Mouse (Mus musculus) midbrain, embryonic 15.5 days (tissue): Measurements from ENCODE around the gene Treh. TPM values are rescaled to one million over a fixed set of nuclear protein-coding genes. Genes with fewer than 3 reads are reported as not detected.

Experiments used
- ATAC-seq: fragments of 200-750 bp; cut with Nextera tagmentation; replicated peaks from 2 replicates; pipeline ENCODE4 v1.8.0; 2017; ENCODE audit warnings: moderate TSS enrichment
- H3K27ac ChIP-seq: fragments of 300-500 bp; sonication (generic); 2 replicates; pipeline ENCODE4 v1.5.1; 2015; ENCODE audit warnings: mild to moderate bottlenecking, inconsistent platforms
- H3K27me3 ChIP-seq: fragments of 300-500 bp; sonication (generic); replicated peaks from 2 replicates; pipeline ENCODE4 v1.6.1; 2015; ENCODE audit warnings: inconsistent platforms
- H3K36me3 ChIP-seq: fragments of 300-500 bp; sonication (generic); replicated peaks from 2 replicates; pipeline ENCODE4 v1.6.1; 2015; ENCODE audit warnings: inconsistent platforms
- H3K4me1 ChIP-seq: fragments of 300-500 bp; sonication (generic); 2 replicates; pipeline ENCODE4 v1.6.1; 2015; ENCODE audit warnings: inconsistent platforms
- H3K4me2 ChIP-seq: fragments of 300-500 bp; sonication (generic); 2 replicates; pipeline ENCODE4 v1.6.1; 2015; ENCODE audit warnings: inconsistent platforms, mild to moderate bottlenecking, moderate library complexity
- H3K4me3 ChIP-seq: fragments of 300-500 bp; sonication (generic); 2 replicates; pipeline ENCODE4 v1.5.1; 2015; ENCODE audit warnings: mild to moderate bottlenecking, inconsistent platforms
- H3K9ac ChIP-seq: fragments of 300-500 bp; sonication (generic); 2 replicates; pipeline ENCODE4 v1.6.1; 2015; ENCODE audit warnings: mild to moderate bottlenecking, inconsistent platforms
- H3K9me3 ChIP-seq: fragments of 300-500 bp; sonication (generic); 2 replicates; pipeline ENCODE4 v1.6.1; 2016; ENCODE audit warnings: inconsistent platforms
- WGBS: fragments of 180-500 bp; shearing (Covaris S2); methylation state at CpG from one replicate; pipeline ENCODE4 v1.1.7; 2015; ENCODE audit warnings: mixed read lengths; 5-methylcytosine and 5-hydroxymethylcytosine counted together
- polyA plus RNA-seq: library from polyadenylated mRNA; unstranded; fragments of >200 nt; fragmentation: Nextera tagmentation; extraction: Ambion mirVana; gene quantifications from 2 replicates; pipeline ENCODE4 v1.2.1, GENCODE M21; 2015

Gene Treh
- polyA plus RNA-seq, 1 experiment from 2014 or later, result not detected

DNA sequence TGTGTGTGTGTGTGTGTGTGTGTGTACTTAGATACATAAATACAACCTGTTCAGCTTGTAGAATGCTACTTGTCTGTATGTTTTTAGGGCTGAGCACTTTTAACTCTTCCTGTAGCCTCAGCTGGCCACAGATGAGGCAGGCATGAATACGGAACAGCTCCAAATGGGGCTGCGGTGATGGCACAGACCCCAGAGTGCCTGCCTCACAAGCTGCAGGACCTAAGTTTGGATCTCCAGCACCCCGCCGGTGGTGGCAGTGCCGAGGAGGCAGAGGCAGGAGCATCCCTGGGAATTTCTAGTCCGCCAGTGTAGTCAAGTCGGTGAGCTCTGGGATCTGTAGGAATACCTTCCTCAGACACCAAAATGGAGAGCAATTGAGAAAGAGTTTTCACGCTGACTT, 26.0 kb upstream of the Treh start:
- Histone ChIP-seq H3K36me3 (no peaks in the 10 kb centered on the region), H3K9me3 (no peaks in the 10 kb centered on the region), H3K27ac (no peak overlapping the region), H3K9ac (no peak overlapping the region), H3K27me3 (no peaks in the 10 kb centered on the region), H3K4me1 (no peaks in the 10 kb centered on the region), H3K4me3 (no peak overlapping the region), H3K4me2 (no peak overlapping the region)
- 92% methylated on average over 8 of the region's 8 CpGs for WGBS
- ATAC-seq, result no peak

GRCm38 (mm10) chr9:44647656-44648055, 25.4 kb upstream of the Treh start:
- ATAC-seq, result no peak
- Histone ChIP-seq H3K9ac (no peak overlapping the region), H3K9me3 (no peaks in the 10 kb centered on the region), H3K27me3 (no peaks in the 10 kb centered on the region), H3K27ac (no peak overlapping the region), H3K4me3 (no peak overlapping the region), H3K4me1 (no peaks in the 10 kb centered on the region), H3K36me3 (no peaks in the 10 kb centered on the region), H3K4me2 (no peak overlapping the region)
- 86% methylated on average over 4 of the region's 4 CpGs for WGBS

GRCm38 (mm10) chr9:44648881-44649281, 24.2 kb upstream of the Treh start:
- Histone ChIP-seq H3K36me3 (no peaks in the 10 kb centered on the region), H3K9ac (no peak overlapping the region), H3K4me2 (no peak overlapping the region), H3K27me3 (no peaks in the 10 kb centered on the region), H3K4me3 (no peak overlapping the region), H3K9me3 (no peaks in the 10 kb centered on the region), H3K27ac (no peak overlapping the region), H3K4me1 (no peaks in the 10 kb centered on the region)
- ATAC-seq, result no peak
- 82% methylated on average over 7 of the region's 7 CpGs for WGBS

DNA sequence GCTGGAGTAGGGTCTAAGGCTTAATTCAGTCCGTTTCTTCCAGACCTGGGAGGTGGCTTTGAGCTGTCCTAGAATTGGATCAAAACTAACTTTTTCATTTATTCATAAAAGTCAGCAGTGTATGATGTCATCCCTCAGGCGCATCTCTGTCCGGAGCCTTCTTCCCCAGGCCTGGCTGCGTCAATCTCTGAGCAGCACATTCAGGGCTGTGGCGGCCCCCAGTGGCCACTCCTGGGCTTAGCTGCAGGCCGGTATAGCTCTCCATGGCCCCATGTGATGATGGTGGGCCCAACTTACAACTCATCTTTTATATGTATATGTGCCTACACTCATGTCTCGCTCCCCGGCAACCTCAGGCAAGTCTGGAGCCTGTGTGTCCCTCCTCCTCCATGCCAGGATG, 21.0 kb upstream of the Treh start:
- Histone ChIP-seq H3K9me3 (no peaks in the 10 kb centered on the region), H3K36me3 (no peaks in the 10 kb centered on the region), H3K4me2 (no peak overlapping the region), H3K27ac (no peak overlapping the region), H3K4me1 (peaks cover 7% of the 10 kb centered on the region), H3K4me3 (no peak overlapping the region), H3K9ac (no peak overlapping the region), H3K27me3 (no peaks in the 10 kb centered on the region)
- peak; percentile 75; the same call in 1 of the 2 replicates for ATAC-seq
- WGBS, result 12% methylated on average over 8 of the region's 8 CpGs

- 70% methylated on average over 4 of the region's 4 CpGs for whole genome bisulfite sequencing
- Histone ChIP-seq H3K27ac (no peak overlapping the region), H3K9ac (no peak overlapping the region), H3K36me3 (no peaks in the 10 kb centered on the region), H3K4me3 (no peak overlapping the region), H3K4me2 (no peak overlapping the region), H3K4me1 (peaks cover 7% of the 10 kb centered on the region), H3K27me3 (no peaks in the 10 kb centered on the region), H3K9me3 (no peaks in the 10 kb centered on the region)
- no peak for ATAC-seq
Observed at GRCm38 (mm10) chr9:44653896-44654295, 19.1 kb upstream of the Treh start.

- Histone ChIP-seq H3K4me2 (peak overlapping the region; percentile 25), H3K4me3 (no peak overlapping the region), H3K36me3 (no peaks in the 10 kb centered on the region), H3K9ac (no peak overlapping the region), H3K27ac (no peak overlapping the region), H3K4me1 (peaks cover 7% of the 10 kb centered on the region), H3K9me3 (no peaks in the 10 kb centered on the region), H3K27me3 (no peaks in the 10 kb centered on the region)
- peak; percentile 27; the same call in 1 of the 2 replicates for ATAC-seq
- 26% methylated on average over 26 of the region's 26 CpGs for WGBS
Observed at GRCm38 (mm10) chr9:44655098-44656066, 17.7 kb upstream of the Treh start.

DNA sequence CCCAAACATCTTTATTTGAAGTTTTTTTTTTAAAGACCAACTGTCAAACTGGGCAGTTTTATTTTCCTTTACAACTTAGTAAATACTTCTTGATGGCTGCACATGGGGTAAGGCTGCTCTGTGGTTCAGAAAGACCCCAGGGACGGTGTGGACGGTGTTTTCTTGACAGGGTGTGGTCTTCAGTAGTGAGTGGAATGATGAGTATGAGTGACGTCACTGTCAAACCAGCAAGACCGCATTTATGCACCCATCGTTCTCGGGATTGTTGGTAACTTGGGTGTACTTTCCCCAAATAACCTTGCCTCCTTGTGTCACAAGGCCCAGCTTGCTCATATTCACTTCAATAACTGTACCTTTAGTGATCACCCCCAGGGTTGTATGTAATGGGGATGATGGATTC, 9.3 kb upstream of the Treh start:
- Histone ChIP-seq H3K36me3 (no peaks in the 10 kb centered on the region), H3K9ac (no peak overlapping the region), H3K9me3 (no peaks in the 10 kb centered on the region), H3K4me1 (no peaks in the 10 kb centered on the region), H3K4me3 (no peak overlapping the region), H3K27me3 (no peaks in the 10 kb centered on the region), H3K4me2 (no peak overlapping the region), H3K27ac (no peak overlapping the region)
- WGBS, result 87% methylated on average over 6 of the region's 6 CpGs
- no peak for ATAC-seq

DNA sequence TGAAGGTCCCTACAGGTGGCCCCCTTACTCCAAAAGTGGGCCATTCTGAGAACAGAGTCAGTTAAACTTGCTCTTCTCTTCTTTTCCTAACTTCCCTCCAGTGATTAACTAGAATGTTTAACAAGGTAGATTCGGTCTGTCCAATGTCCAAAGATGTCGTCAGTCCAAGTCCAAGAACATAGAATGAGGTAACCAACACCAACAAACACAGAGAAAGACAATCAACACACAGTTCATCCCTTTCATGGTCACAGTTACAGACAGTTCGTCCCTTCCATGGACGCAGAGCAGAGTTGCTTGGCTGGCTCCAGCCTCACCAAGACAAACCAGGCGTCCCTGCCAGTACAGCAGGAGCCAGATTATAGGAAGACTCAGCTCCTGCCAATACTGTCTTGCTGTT, 1.6 kb upstream of the Treh start:
- ATAC-seq, result no peak
- no peak overlapping the region for H3K9ac ChIP-seq
- 87% methylated on average over 5 of the region's 5 CpGs for WGBS
- no peak overlapping the region for H3K4me2 ChIP-seq
- H3K4me1 ChIP-seq, result no peaks in the 10 kb centered on the region
- H3K9me3 ChIP-seq, result no peaks in the 10 kb centered on the region
- no peak overlapping the region for H3K4me3 ChIP-seq
- no peaks in the 10 kb centered on the region for H3K36me3 ChIP-seq
- H3K27ac ChIP-seq, result no peak overlapping the region
- no peaks in the 10 kb centered on the region for H3K27me3 ChIP-seq

DNA sequence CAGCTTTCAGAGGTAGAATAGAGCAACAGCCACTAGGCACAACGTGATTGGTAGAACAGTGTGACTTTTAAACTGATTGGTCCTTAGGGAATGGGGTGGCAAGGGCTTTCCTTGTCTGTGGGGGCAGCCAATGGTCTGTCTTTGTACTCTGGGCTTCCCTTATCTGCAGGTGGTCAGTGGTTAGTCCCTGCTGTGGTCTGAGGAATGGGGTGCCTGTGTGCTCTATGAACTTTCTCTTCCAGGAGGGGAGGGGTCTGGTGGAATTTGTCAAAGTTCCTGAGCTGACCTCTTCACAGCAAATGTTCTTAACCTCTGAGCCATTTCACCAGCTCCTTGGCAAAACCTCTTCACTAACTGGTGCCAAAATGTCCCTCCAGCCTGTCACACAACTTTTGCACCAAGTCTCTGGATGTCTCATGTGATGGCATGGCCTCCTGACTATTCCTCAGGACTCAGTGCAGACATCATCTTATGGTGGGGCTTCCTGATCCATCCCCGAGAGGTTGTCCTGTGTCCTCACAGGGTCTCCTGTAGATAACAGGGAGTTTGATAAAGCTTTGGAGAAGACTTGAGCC, 655 bp upstream of the Treh start:
- Histone ChIP-seq H3K27me3 (no peaks in the 10 kb centered on the region), H3K9ac (no peak overlapping the region), H3K36me3 (no peaks in the 10 kb centered on the region), H3K9me3 (no peaks in the 10 kb centered on the region), H3K4me1 (no peaks in the 10 kb centered on the region), H3K27ac (no peak overlapping the region), H3K4me2 (no peak overlapping the region), H3K4me3 (no peak overlapping the region)
- ATAC-seq, result no peak
- 60% methylated on average over 2 of the region's 2 CpGs for WGBS

GRCm38 (mm10) chr9:44678288-44678871, 5.3 kb downstream of the Treh start:
- Histone ChIP-seq H3K27me3 (no peaks in the 10 kb centered on the region), H3K27ac (no peak overlapping the region), H3K4me2 (no peak overlapping the region), H3K4me3 (no peak overlapping the region), H3K4me1 (no peaks in the 10 kb centered on the region), H3K9me3 (no peaks in the 10 kb centered on the region), H3K9ac (no peak overlapping the region), H3K36me3 (no peaks in the 10 kb centered on the region)
- 88% methylated on average over 2 of the region's 2 CpGs for WGBS
- ATAC-seq, result no peak

DNA sequence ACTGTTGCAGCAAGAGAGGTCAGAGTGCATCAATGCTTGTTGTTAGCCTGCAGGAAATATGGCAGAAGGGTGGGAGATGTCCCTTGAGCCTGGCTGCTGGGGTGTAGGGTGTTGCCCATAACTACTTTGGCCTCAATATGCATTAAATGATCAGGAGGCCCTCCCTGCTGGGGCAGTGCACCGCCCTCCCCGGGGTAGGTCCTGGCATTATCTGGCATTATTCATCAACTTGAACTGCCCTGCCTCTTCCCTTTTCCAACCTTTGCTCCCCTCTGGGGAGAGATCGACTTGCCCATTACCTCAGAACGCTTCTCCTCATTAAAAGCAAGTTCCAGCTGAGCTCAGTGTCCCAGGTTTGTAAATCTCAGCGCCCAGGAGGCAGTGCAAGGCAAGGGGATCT, 6.5 kb downstream of the Treh start:
- Histone ChIP-seq H3K27ac (no peak overlapping the region), H3K9ac (no peak overlapping the region), H3K4me2 (no peak overlapping the region), H3K4me3 (no peak overlapping the region), H3K4me1 (no peaks in the 10 kb centered on the region), H3K36me3 (no peaks in the 10 kb centered on the region), H3K9me3 (no peaks in the 10 kb centered on the region), H3K27me3 (no peaks in the 10 kb centered on the region)
- 71% methylated on average over 5 of the region's 5 CpGs for WGBS
- no peak for ATAC-seq

DNA sequence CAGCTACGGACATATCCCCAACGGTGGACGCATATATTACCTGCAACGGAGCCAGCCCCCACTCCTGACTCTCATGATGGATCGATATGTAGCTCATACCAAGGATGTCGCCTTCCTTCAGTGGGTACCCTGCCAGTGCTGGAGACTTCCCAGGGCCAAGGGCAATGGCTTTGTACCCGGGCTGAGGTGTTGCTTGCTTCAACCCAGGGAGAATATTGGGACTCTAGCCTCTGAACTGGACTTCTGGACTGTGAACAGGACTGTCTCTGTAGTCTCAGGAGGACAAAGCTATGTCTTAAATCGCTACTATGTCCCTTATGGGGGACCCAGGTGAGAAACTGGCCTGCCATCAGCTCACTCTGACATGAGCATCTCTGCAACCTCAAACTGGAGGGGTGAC, 10.0 kb downstream of the Treh start:
- 90% methylated on average over 8 of the region's 8 CpGs for WGBS
- Histone ChIP-seq H3K4me2 (no peak overlapping the region), H3K9me3 (no peaks in the 10 kb centered on the region), H3K27ac (no peak overlapping the region), H3K4me3 (no peak overlapping the region), H3K9ac (no peak overlapping the region), H3K36me3 (no peaks in the 10 kb centered on the region; the same call in 1 of the 2 replicates), H3K4me1 (peaks cover 25% of the 10 kb centered on the region), H3K27me3 (no peaks in the 10 kb centered on the region)
- no peak for ATAC-seq
